Mouse (Mus musculus) midbrain, embryonic 12.5 days (tissue): ENCODE data around the gene Ccdc152. TPM values are rescaled to one million over a fixed set of nuclear protein-coding genes. Genes with fewer than 3 reads are reported as not detected.
"Not testable (repeated sequence)": the region's sequence is repeated elsewhere in the genome, so short reads cannot be mapped to it uniquely, and the experiment has no call there.

Experiments
- ATAC-seq: fragments of 200-750 bp; cut with Nextera tagmentation; 2 replicates; pipeline ENCODE4 v1.8.0; 2017; ENCODE audit warnings: low read depth, moderate TSS enrichment, moderate library complexity; ENCODE audit not compliant: low FRiP score
- H3K27ac ChIP-seq: fragments of 300-500 bp; sonication (generic); replicated peaks from 2 replicates; pipeline ENCODE4 v1.5.1; 2016; ENCODE audit warnings: mild to moderate bottlenecking
- H3K27me3 ChIP-seq: fragments of 300-500 bp; sonication (generic); 2 replicates; pipeline ENCODE4 v1.6.1; 2016; ENCODE audit warnings: mild to moderate bottlenecking
- H3K36me3 ChIP-seq: fragments of 300-500 bp; sonication (generic); 2 replicates; pipeline ENCODE4 v1.6.1; 2016
- H3K4me1 ChIP-seq: fragments of 300-500 bp; sonication (generic); 2 replicates; pipeline ENCODE4 v1.6.1; 2016
- H3K4me2 ChIP-seq: fragments of 300-500 bp; sonication (generic); replicated peaks from 2 replicates; pipeline ENCODE4 v1.6.1; 2016; ENCODE audit warnings: mild to moderate bottlenecking, moderate library complexity
- H3K4me3 ChIP-seq: fragments of 300-500 bp; sonication (generic); 2 replicates; pipeline ENCODE4 v1.5.1; 2016; ENCODE audit warnings: mild to moderate bottlenecking
- H3K9ac ChIP-seq: fragments of 300-500 bp; sonication (generic); replicated peaks from 2 replicates; pipeline ENCODE4 v1.6.1; 2016; ENCODE audit warnings: mild to moderate bottlenecking, moderate library complexity
- H3K9me3 ChIP-seq: fragments of 300-500 bp; sonication (generic); 2 replicates; pipeline ENCODE4 v1.6.1; 2016; ENCODE audit warnings: mild to moderate bottlenecking
- WGBS: fragments of 180-500 bp; shearing (Covaris S2); methylation state at CpG from one replicate; pipeline ENCODE4 v1.1.7; 2016; 5-methylcytosine and 5-hydroxymethylcytosine counted together
- polyA plus RNA-seq: library from polyadenylated mRNA; unstranded; fragments of >200 nt; fragmentation: Nextera tagmentation; extraction: Ambion mirVana; gene quantifications from 2 replicates; pipeline ENCODE4 v1.2.1, GENCODE M21; 2016

The Ccdc152 gene
- polyA plus RNA-seq, 1 experiment from 2014 or later = 0.22 TPM

DNA sequence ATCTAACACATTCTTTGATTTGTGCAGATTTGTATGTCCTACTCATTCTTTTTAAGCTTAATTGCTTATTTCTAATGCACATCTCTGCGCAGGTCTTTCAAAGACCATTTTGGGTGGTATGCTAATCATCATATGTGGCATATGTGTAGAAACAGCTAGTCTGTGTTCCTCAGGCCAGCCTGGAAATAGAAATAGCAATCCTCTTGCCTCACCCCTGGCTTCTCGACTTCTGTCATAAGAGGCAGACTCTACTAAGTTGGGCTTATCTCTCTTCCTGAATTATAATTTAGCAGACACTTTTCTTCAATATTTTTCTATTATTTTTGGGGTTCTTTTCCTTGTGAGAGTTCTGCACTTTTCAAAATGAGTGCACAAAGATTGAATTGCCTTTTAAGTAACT lies 52.7 kb downstream of the Ccdc152 start:
- no peak for ATAC-seq
- Histone ChIP-seq H3K27me3 (no peaks in the 10 kb centered on the region), H3K9ac (no peak overlapping the region), H3K4me3 (no peak overlapping the region), H3K36me3 (no peaks in the 10 kb centered on the region), H3K4me1 (no peaks in the 10 kb centered on the region), H3K9me3 (no peaks in the 10 kb centered on the region), H3K4me2 (no peak overlapping the region), H3K27ac (no peak overlapping the region)
- 86% methylated on average over 2 of the region's 2 CpGs for WGBS

GRCm38 (mm10) chr15:3245036-3245435 lies 58.3 kb downstream of the Ccdc152 start:
- not testable (repeated sequence) for H3K27me3 ChIP-seq, H3K4me2 ChIP-seq, H3K4me3 ChIP-seq, ATAC-seq, H3K9ac ChIP-seq, H3K27ac ChIP-seq, H3K4me1 ChIP-seq, H3K9me3 ChIP-seq, H3K36me3 ChIP-seq
- 86% methylated on average over 10 of the region's 10 CpGs for WGBS

DNA sequence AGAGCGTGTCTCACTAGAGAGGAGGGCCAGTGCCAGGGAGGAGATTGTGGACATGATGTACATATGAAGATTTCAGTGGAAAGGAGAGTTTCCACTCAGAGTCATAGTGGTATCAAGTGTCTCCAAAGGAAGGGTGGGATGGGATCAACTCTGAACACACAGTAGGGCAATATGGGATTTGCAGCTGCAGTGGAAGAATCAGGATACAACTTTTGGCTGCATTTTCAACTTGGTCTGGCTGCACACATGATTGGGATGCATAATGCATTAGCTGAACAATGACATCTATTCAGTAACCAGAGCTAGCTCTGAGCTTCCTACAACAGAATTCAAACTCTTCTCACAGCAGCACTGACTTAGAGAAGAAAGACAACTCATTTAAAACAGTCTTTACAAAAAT lies 65.4 kb downstream of the Ccdc152 start:
- peak; percentile 70 for ATAC-seq
- H3K27ac ChIP-seq = no peak overlapping the region
- H3K9ac ChIP-seq = no peak overlapping the region
- H3K4me1 ChIP-seq = no peaks in the 10 kb centered on the region
- no peaks in the 10 kb centered on the region for H3K9me3 ChIP-seq
- H3K4me3 ChIP-seq = no peak overlapping the region
- WGBS = 68% methylated on average over 1 of the region's 1 CpGs
- H3K27me3 ChIP-seq = no peaks in the 10 kb centered on the region
- H3K4me2 ChIP-seq = no peak overlapping the region
- H3K36me3 ChIP-seq = no peaks in the 10 kb centered on the region

- Histone ChIP-seq H3K9me3 (no peaks in the 10 kb centered on the region), H3K4me2 (no peak overlapping the region), H3K27ac (no peak overlapping the region), H3K27me3 (no peaks in the 10 kb centered on the region), H3K9ac (no peak overlapping the region), H3K36me3 (no peaks in the 10 kb centered on the region), H3K4me3 (no peak overlapping the region), H3K4me1 (0 out of 2 replicates have a peak, but pooled peaks cover 4% of the 10 kb centered on the region)
- no peak for ATAC-seq
- WGBS = 85% methylated on average over 2 of the region's 2 CpGs
These were observed 67.0 kb downstream of the Ccdc152 start for GRCm38 (mm10) chr15:3236338-3236737.

GRCm38 (mm10) chr15:3233837-3234551 lies 69.3 kb downstream of the Ccdc152 start:
- Histone ChIP-seq H3K9ac (no peak overlapping the region), H3K27me3 (no peaks in the 10 kb centered on the region), H3K9me3 (no peaks in the 10 kb centered on the region), H3K4me2 (no peak overlapping the region), H3K4me3 (no peak overlapping the region), H3K27ac (no peak overlapping the region), H3K36me3 (no peaks in the 10 kb centered on the region), H3K4me1 (0 out of 2 replicates have a peak, but pooled peaks cover 4% of the 10 kb centered on the region)
- WGBS = 92% methylated on average over 3 of the region's 3 CpGs
- no peak for ATAC-seq

- H3K9me3 ChIP-seq = no peaks in the 10 kb centered on the region
- ATAC-seq = no peak
- no peak overlapping the region for H3K27ac ChIP-seq
- H3K27me3 ChIP-seq = no peaks in the 10 kb centered on the region
- 0 out of 2 replicates have a peak, but pooled peaks cover 4% of the 10 kb centered on the region for H3K4me1 ChIP-seq
- WGBS = 40% methylated on average over 9 of the region's 9 CpGs
- no peak overlapping the region for H3K4me2 ChIP-seq
- no peak overlapping the region for H3K9ac ChIP-seq
- H3K4me3 ChIP-seq = no peak overlapping the region
- no peaks in the 10 kb centered on the region for H3K36me3 ChIP-seq
These were observed 71.0 kb downstream of the Ccdc152 start for GRCm38 (mm10) chr15:3232168-3232835.

DNA sequence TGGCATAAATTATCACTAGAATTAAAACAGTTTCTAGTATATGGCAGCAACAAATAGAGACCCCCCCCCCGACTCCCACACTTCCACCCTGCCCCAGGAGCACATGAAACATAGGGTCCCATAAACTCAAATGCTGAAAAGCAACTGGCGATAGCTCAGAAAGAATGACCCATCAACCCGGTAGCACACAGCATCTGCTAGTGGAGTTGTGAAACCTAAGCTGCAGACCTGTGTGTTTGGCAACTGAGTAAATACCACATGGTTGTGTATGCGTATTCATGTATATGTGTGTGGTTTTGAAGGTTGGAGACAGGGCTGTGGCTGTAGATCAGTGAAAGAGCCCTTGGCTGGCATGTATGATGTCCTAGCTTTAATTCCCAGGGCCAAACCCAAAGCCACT lies 72.3 kb downstream of the Ccdc152 start:
- Histone ChIP-seq H3K36me3 (no peaks in the 10 kb centered on the region), H3K4me3 (no peak overlapping the region), H3K9ac (no peak overlapping the region), H3K27ac (no peak overlapping the region), H3K4me1 (0 out of 2 replicates have a peak, but pooled peaks cover 4% of the 10 kb centered on the region), H3K9me3 (no peaks in the 10 kb centered on the region), H3K4me2 (no peak overlapping the region), H3K27me3 (no peaks in the 10 kb centered on the region)
- WGBS = 86% methylated on average over 4 of the region's 4 CpGs
- no peak for ATAC-seq

Other genes starting within 250 kb of the Ccdc152 start
- gene Selenop, start 35.0 kb downstream of the Ccdc152 start, polyA plus RNA-seq = 77.3 and 86.8 TPM in 2 replicates